Mouse (Mus musculus) G1E (cell line): Measurements from ENCODE around the gene Cacna1s.

Source experiments
- CTCF ChIP-seq: IDR thresholded peaks from 2 replicates; pipeline ENCODE4 v1.5.1; 2012; ENCODE audit warnings: low read depth, low read length, inconsistent platforms, mixed read lengths
- GATA1 ChIP-seq: IDR thresholded peaks from 2 replicates; pipeline ENCODE4 v1.6.1; 2012; ENCODE audit warnings: borderline replicate concordance, low read length, inconsistent platforms, mixed read lengths
- TAL1 ChIP-seq: conservative IDR thresholded peaks from 2 replicates; pipeline ENCODE4 v1.6.1; 2012; ENCODE audit warnings: low read depth, low read length, inconsistent platforms, mixed read lengths

GRCm38 (mm10) chr1:136127856-136128255 is 75.3 kb downstream of the Cacna1s start:
- TF ChIP-seq GATA1: no peak
- TF ChIP-seq CTCF: no peak
- TF ChIP-seq TAL1: no peak
